Mouse (Mus musculus): ENCODE measurements at regions not wholly inside any gene's neighbourhood (a gene's known extent, or its start where the extent isn't known, plus 50 kb on each side); places are given as distances from the start of the nearest gene placed in this dataset.

DNA sequence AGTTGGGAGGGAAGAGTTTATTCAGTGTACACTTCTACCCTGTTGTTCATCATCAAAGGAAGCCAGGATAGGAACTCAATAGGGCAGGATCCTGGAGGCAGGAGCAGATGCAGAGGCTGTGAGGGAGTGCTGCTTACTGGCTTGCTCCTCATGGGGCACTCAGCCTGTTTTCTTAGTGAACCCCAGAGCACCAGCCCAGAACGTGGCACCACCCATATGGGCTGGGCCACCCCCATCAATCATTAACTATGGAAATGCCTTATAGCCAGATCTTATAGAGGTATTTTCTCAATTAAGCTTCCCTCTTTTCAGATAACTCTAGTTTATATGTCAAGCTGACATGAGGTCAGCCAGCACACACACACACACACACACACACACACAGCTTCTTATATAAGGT, 103.6 kb upstream of the Aldh1b1 start:
- TF ChIP-seq CTCF (IDR thresholded peaks at IDR 0.05; ENCODE audit: extremely low read depth, insufficient read depth, low read length) (no peak), POLR2A (IDR thresholded peaks at IDR 0.05; ENCODE audit: extremely low read depth, insufficient read depth, low read length) (no peak)
